Mouse (Mus musculus) thymus, adult 2 months (tissue): ENCODE measurements around the gene Stk17b.

ENCODE experiments used
- CTCF ChIP-seq: fragments of 200-500 bp; IDR thresholded peaks from 2 replicates; pipeline ENCODE4 v1.5.1; 2012; ENCODE audit warnings: mild to moderate bottlenecking, control low read depth, low read length, moderate library complexity, borderline replicate concordance; ENCODE audit not compliant: control insufficient read depth, poor library complexity, insufficient read depth; ENCODE audit errors: extremely low read depth
- POLR2A ChIP-seq: fragments of 200-500 bp; IDR thresholded peaks from 2 replicates; pipeline ENCODE4 v1.6.1; 2012; ENCODE audit warnings: mild to moderate bottlenecking, low read length, control low read depth, moderate library complexity; ENCODE audit not compliant: control insufficient read depth, poor library complexity, insufficient read depth; ENCODE audit errors: extremely low read depth

GRCm38 (mm10) chr1:53795591-53795990 is 10.6 kb upstream of the Stk17b start:
- no peak for TF ChIP-seq POLR2A
- TF ChIP-seq CTCF, result no peak
